Mouse (Mus musculus): ENCODE measurements around the gene Sox5. TPM values are rescaled to one million over a fixed set of nuclear protein-coding genes. Genes with fewer than 3 reads are reported as not detected.

Sox5 gene
- polyA plus RNA-seq, 1 experiment, result 2.5 TPM

GRCm38 (mm10) chr6:144511925-144512324 lies 269.9 kb downstream of the Sox5 start:
- 89% methylated on average over 7 of the region's 7 CpGs for WGBS
- no peaks in the 10 kb centered on the region for H3K36me3 ChIP-seq (ENCODE audit: control insufficient read depth, insufficient read depth, low read length)
- TF ChIP-seq POLR2A (IDR thresholded peaks at IDR 0.05; ENCODE audit: low read depth, low read length), result no peak
- TF ChIP-seq CTCF (IDR thresholded peaks at IDR 0.05; ENCODE audit: extremely low read depth, insufficient read depth, insufficient read length, insufficient replicate concordance), result no peak
- H3K4me1 ChIP-seq (ENCODE audit: control insufficient read depth, insufficient read depth, insufficient read length), result no peaks in the 10 kb centered on the region
- no peaks in the 10 kb centered on the region for H3K27me3 ChIP-seq (ENCODE audit: control insufficient read depth, insufficient read depth, low read length)
- no peak overlapping the region for H3K4me3 ChIP-seq (ENCODE audit: extremely low read depth, insufficient read depth, insufficient read length)
- H3K27ac ChIP-seq (ENCODE audit: insufficient read depth, low read length), result no peak overlapping the region
- no peak for DNase-seq (ENCODE audit: low read depth in 1 of 2, low spot score in 2 of 2)

- Histone ChIP-seq H3K36me3 (ENCODE audit: control insufficient read depth, insufficient read depth, low read length) (no peaks in the 10 kb centered on the region), H3K27ac (ENCODE audit: insufficient read depth, low read length) (no peak overlapping the region), H3K4me1 (ENCODE audit: control insufficient read depth, insufficient read depth, insufficient read length) (no peaks in the 10 kb centered on the region), H3K4me3 (ENCODE audit: extremely low read depth, insufficient read depth, insufficient read length) (no peak overlapping the region), H3K27me3 (ENCODE audit: control insufficient read depth, insufficient read depth, low read length) (no peaks in the 10 kb centered on the region)
- DNase-seq (ENCODE audit: low read depth in 1 of 2, low spot score in 2 of 2), result no peak
- WGBS, result 95% methylated on average over 6 of the region's 6 CpGs
- TF ChIP-seq CTCF (IDR thresholded peaks at IDR 0.05; ENCODE audit: extremely low read depth, insufficient read depth, insufficient read length, insufficient replicate concordance) (no peak), POLR2A (IDR thresholded peaks at IDR 0.05; ENCODE audit: low read depth, low read length) (no peak)
Observed at GRCm38 (mm10) chr6:144510147-144510546, 271.6 kb downstream of the Sox5 start.

DNA sequence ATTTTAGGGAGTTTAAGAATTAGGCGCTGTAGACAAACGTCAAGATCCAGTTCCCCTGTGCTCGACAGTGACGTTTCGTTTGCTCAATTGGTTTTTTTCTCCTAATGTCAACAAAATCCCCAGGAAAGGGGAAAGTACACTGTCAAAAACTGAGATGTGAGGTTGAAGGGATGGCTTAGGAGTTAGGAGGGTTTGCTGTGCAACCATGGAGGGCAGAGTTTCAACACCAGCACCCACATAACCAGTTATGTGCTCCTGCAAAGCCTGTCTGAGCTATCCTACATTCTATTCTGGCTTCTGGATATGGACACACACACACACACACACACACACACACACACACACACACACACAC lies 277.6 kb downstream of the Sox5 start:
- DNase-seq (ENCODE audit: low read depth in 1 of 2, low spot score in 2 of 2), result no peak
- Histone ChIP-seq H3K4me1 (ENCODE audit: control insufficient read depth, insufficient read depth, insufficient read length) (no peaks in the 10 kb centered on the region), H3K36me3 (ENCODE audit: control insufficient read depth, insufficient read depth, low read length) (no peaks in the 10 kb centered on the region), H3K27me3 (ENCODE audit: control insufficient read depth, insufficient read depth, low read length) (no peaks in the 10 kb centered on the region), H3K27ac (ENCODE audit: insufficient read depth, low read length) (no peak overlapping the region), H3K4me3 (ENCODE audit: extremely low read depth, insufficient read depth, insufficient read length) (no peak overlapping the region)
- 93% methylated on average over 5 of the region's 5 CpGs for WGBS
- TF ChIP-seq CTCF (IDR thresholded peaks at IDR 0.05; ENCODE audit: extremely low read depth, insufficient read depth, insufficient read length, insufficient replicate concordance) (no peak), POLR2A (IDR thresholded peaks at IDR 0.05; ENCODE audit: low read depth, low read length) (no peak)

GRCm38 (mm10) chr6:144503399-144504196 lies 278.2 kb downstream of the Sox5 start:
- DNase-seq (ENCODE audit: low read depth in 1 of 2, low spot score in 2 of 2), result no peak
- Histone ChIP-seq H3K27me3 (ENCODE audit: control insufficient read depth, insufficient read depth, low read length) (no peaks in the 10 kb centered on the region), H3K4me3 (ENCODE audit: extremely low read depth, insufficient read depth, insufficient read length) (no peak overlapping the region), H3K27ac (ENCODE audit: insufficient read depth, low read length) (no peak overlapping the region), H3K36me3 (ENCODE audit: control insufficient read depth, insufficient read depth, low read length) (no peaks in the 10 kb centered on the region), H3K4me1 (ENCODE audit: control insufficient read depth, insufficient read depth, insufficient read length) (no peaks in the 10 kb centered on the region)
- TF ChIP-seq CTCF (IDR thresholded peaks at IDR 0.05; ENCODE audit: extremely low read depth, insufficient read depth, insufficient read length, insufficient replicate concordance) (no peak), POLR2A (IDR thresholded peaks at IDR 0.05; ENCODE audit: low read depth, low read length) (no peak)
- WGBS, result 93% methylated on average over 11 of the region's 11 CpGs

GRCm38 (mm10) chr6:144501439-144501838 lies 280.3 kb downstream of the Sox5 start:
- H3K4me3 ChIP-seq (ENCODE audit: extremely low read depth, insufficient read depth, insufficient read length), result no peak overlapping the region
- H3K36me3 ChIP-seq (ENCODE audit: control insufficient read depth, insufficient read depth, low read length), result no peaks in the 10 kb centered on the region
- H3K4me1 ChIP-seq (ENCODE audit: control insufficient read depth, insufficient read depth, insufficient read length), result no peaks in the 10 kb centered on the region
- H3K27me3 ChIP-seq (ENCODE audit: control insufficient read depth, insufficient read depth, low read length), result no peaks in the 10 kb centered on the region
- 81% methylated on average over 5 of the region's 5 CpGs for WGBS
- TF ChIP-seq CTCF (IDR thresholded peaks at IDR 0.05; ENCODE audit: extremely low read depth, insufficient read depth, insufficient read length, insufficient replicate concordance) (no peak), POLR2A (IDR thresholded peaks at IDR 0.05; ENCODE audit: low read depth, low read length) (no peak)
- no peak overlapping the region for H3K27ac ChIP-seq (ENCODE audit: insufficient read depth, low read length)
- no peak for DNase-seq (ENCODE audit: low read depth in 1 of 2, low spot score in 2 of 2)

DNA sequence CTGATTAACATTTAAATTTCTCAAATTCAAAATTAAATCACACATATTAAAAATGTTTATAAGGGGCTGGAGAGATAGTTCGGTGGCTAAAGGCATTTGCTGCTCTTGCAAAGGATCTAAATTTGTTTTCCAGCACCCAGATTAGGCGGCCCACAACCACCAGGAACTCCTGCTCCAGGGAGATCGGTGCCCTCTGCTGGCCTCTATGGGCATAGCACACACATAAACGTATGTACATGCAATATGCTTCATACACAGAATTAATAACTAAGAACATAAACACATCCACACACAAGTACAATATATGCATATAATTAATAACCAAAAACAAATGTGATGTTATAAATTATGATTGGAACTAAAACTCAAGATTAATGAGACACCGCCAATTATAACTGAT lies 283.6 kb downstream of the Sox5 start:
- Histone ChIP-seq H3K27ac (ENCODE audit: insufficient read depth, low read length) (no peak overlapping the region), H3K27me3 (ENCODE audit: control insufficient read depth, insufficient read depth, low read length) (no peaks in the 10 kb centered on the region), H3K36me3 (ENCODE audit: control insufficient read depth, insufficient read depth, low read length) (no peaks in the 10 kb centered on the region), H3K4me3 (ENCODE audit: extremely low read depth, insufficient read depth, insufficient read length) (no peak overlapping the region), H3K4me1 (ENCODE audit: control insufficient read depth, insufficient read depth, insufficient read length) (no peaks in the 10 kb centered on the region)
- 94% methylated on average over 5 of the region's 5 CpGs for WGBS
- no peak for TF ChIP-seq POLR2A (IDR thresholded peaks at IDR 0.05; ENCODE audit: low read depth, low read length)
- no peak for TF ChIP-seq CTCF (IDR thresholded peaks at IDR 0.05; ENCODE audit: extremely low read depth, insufficient read depth, insufficient read length, insufficient replicate concordance)
- no peak for DNase-seq (ENCODE audit: low read depth in 1 of 2, low spot score in 2 of 2)

GRCm38 (mm10) chr6:144491761-144492415 lies 289.9 kb downstream of the Sox5 start:
- no peak overlapping the region for H3K4me3 ChIP-seq (ENCODE audit: extremely low read depth, insufficient read depth, insufficient read length)
- no peaks in the 10 kb centered on the region for H3K36me3 ChIP-seq (ENCODE audit: control insufficient read depth, insufficient read depth, low read length)
- H3K27me3 ChIP-seq (ENCODE audit: control insufficient read depth, insufficient read depth, low read length), result no peaks in the 10 kb centered on the region
- H3K27ac ChIP-seq (ENCODE audit: insufficient read depth, low read length), result no peak overlapping the region
- DNase-seq (ENCODE audit: low read depth in 1 of 2, low spot score in 2 of 2), result no peak
- WGBS, result 70% methylated on average over 11 of the region's 11 CpGs
- no peaks in the 10 kb centered on the region for H3K4me1 ChIP-seq (ENCODE audit: control insufficient read depth, insufficient read depth, insufficient read length)
- TF ChIP-seq CTCF (IDR thresholded peaks at IDR 0.05; ENCODE audit: extremely low read depth, insufficient read depth, insufficient read length, insufficient replicate concordance) (no peak), POLR2A (IDR thresholded peaks at IDR 0.05; ENCODE audit: low read depth, low read length) (no peak)

Data from spleen, adult 2 months (tissue).